Mouse (Mus musculus) A20 (cell line): ENCODE measurements at regions not wholly inside any gene's neighbourhood (a gene's known extent, or its start where the extent isn't known, plus 50 kb on each side); places are given as distances from the start of the nearest gene placed in this dataset.

Experiments
- DNase-seq: peaks from one replicate; pipeline ENCODE4 v3.0.0-alpha.2; 2011; ENCODE audit warnings: low read depth, low spot score

DNA sequence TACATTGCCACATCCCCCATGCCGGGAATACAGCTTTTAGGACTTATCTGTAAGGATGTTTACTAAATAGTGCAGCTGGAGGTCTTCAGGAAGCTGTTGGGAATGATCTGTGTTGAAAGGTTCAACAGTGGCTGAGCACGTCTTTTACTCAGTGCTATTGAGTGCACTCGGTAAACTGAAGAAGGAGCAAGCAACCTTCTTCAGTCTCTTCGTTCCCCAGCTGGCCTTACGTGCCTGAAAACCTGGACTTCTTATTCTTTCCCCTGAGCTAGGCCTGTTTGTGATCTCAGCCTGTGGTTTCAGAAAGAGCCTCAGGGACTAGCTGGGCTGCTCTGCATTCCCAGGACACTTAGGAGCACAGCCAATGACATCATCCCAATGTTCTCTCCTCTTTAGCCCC lies 51.2 kb upstream of the Rhox5 start:
- DNase-seq, result no peak

GRCm38 (mm10) chrX:37754385-37754784 lies 50.3 kb upstream of the Rhox5 start:
- peak; percentile 41 for DNase-seq
